Mouse (Mus musculus) erythroblast, embryonic 14.5 days (primary cell): ENCODE measurements around the gene Ano6. TPM values are rescaled to one million over a fixed set of nuclear protein-coding genes. Genes with fewer than 3 reads are reported as not detected.

ENCODE experiments used
- H3K27me3 ChIP-seq: 2 replicates; pipeline ENCODE4 v1.6.1; 2012; ENCODE audit warnings: inconsistent platforms; ENCODE audit not compliant: control insufficient read depth
- H3K36me3 ChIP-seq: 2 replicates; pipeline ENCODE4 v1.6.1; 2012; ENCODE audit warnings: mild to moderate bottlenecking, inconsistent platforms; ENCODE audit not compliant: control insufficient read depth
- H3K4me1 ChIP-seq: 2 replicates; pipeline ENCODE4 v1.6.1; 2012; ENCODE audit warnings: inconsistent platforms; ENCODE audit not compliant: control insufficient read depth
- H3K4me3 ChIP-seq: replicated peaks from 2 replicates; pipeline ENCODE3; 2012; ENCODE audit warnings: moderate library complexity, mild to moderate bottlenecking, inconsistent platforms
- H3K9me3 ChIP-seq: 2 replicates; pipeline ENCODE4 v1.6.1; 2012; ENCODE audit warnings: low read length, inconsistent platforms, mixed read lengths; ENCODE audit not compliant: control insufficient read depth
- GATA1 ChIP-seq: IDR thresholded peaks from 2 replicates; pipeline ENCODE4 v1.6.1; 2012; ENCODE audit warnings: low read length, inconsistent platforms, mixed read lengths
- TAL1 ChIP-seq: IDR thresholded peaks from 3 replicates; pipeline ENCODE4 v1.6.1; 2012; ENCODE audit warnings: low read length, inconsistent platforms, mixed read lengths
- polyA plus RNA-seq: library from polyadenylated mRNA; stranded (reverse); fragments of >175 nt; gene quantifications from 2 replicates; pipeline ENCODE4 v1.2.3, GENCODE M21; 2012

Gene Ano6
- polyA plus RNA-seq, 1 experiment, result 0.32 TPM

DNA sequence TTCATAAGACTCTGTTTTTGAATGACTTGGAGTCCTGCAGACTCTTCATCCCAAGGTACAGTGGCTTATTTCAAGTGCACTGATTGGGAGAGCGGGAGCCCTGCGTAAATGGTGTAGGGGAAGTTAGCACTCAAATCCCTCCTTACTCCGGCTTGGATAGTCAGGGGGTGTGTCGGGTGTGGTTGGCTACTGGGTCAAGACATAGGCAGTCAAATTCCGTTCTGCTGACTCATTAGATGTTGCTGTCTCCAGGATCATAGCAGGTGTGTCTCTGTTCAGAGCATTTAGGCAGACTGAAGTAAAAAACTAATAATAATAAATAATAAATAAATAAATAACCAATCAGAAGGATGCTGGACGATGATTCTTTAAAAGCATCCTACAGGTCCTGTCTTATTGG, 27.2 kb upstream of the Ano6 start:
- H3K4me1 ChIP-seq, result no peaks in the 10 kb centered on the region
- H3K9me3 ChIP-seq, result no peaks in the 10 kb centered on the region
- H3K4me3 ChIP-seq, result no peak overlapping the region
- H3K27me3 ChIP-seq, result no peaks in the 10 kb centered on the region
- H3K36me3 ChIP-seq, result no peaks in the 10 kb centered on the region
- TF ChIP-seq GATA1 (no peak), TAL1 (no peak)

DNA sequence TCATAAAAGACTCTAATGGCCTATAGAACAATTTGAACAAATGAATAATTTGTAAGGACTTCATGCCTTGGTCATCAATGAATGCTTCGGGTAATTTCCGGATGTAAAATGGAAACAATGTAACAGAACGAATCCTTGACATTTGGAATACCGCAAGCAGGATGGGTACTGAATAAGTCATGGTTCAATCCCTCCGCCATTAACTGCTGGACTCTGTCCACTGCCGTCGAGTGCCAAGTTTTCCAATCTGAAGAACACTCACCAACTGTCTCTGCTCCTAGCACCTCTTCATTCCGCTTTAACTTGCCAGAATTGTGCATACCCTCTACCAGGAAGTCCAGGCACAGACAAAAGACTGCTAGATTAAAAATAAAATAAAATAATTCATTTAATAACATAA, 25.4 kb upstream of the Ano6 start:
- Histone ChIP-seq H3K4me1 (no peaks in the 10 kb centered on the region), H3K4me3 (no peak overlapping the region), H3K9me3 (no peaks in the 10 kb centered on the region), H3K27me3 (no peaks in the 10 kb centered on the region), H3K36me3 (no peaks in the 10 kb centered on the region)
- TF ChIP-seq GATA1, result no peak
- TF ChIP-seq TAL1, result no peak

DNA sequence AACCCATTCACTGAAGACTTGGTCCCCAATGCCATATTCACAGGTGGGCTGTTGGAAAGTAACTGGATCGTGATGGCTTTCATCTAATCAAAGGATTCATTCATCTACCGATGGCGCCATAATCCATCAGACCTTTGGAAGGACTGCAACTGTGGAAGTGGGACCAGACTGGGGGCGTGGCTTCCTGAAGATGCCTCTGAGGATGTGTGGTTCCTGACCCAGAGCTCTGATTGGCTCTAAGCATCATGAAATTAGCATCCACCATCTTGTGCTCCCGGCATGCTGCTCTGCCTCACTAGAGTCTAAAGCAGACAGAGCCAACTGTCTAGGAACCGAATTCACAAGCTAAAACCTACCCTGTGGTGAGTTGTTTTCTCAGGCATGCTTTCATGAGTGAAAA, 24.7 kb upstream of the Ano6 start:
- Histone ChIP-seq H3K4me3 (no peak overlapping the region), H3K4me1 (no peaks in the 10 kb centered on the region)

DNA sequence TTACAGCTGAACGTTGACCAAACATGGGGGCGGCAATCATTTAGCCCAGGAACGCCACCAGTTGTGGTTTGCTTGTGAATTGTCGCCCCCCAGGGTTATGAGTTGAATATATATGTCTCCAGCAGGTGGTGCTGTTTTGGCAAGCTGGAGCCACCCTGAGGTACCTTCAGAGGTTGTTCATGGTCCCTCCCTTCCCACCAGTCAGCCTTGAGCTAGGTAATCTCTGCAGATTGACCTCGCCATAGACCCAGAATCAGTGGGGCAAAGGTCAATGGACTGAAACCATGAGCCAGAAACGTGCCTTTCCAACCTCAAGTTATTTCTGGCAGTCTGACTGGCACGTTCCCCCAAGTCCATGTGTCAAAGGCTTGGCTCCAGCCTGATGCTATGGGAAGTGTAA, 22.8 kb upstream of the Ano6 start:
- Histone ChIP-seq H3K27me3 (no peaks in the 10 kb centered on the region), H3K4me1 (no peaks in the 10 kb centered on the region), H3K36me3 (no peaks in the 10 kb centered on the region), H3K4me3 (no peak overlapping the region), H3K9me3 (no peaks in the 10 kb centered on the region)
- TF ChIP-seq TAL1, result no peak
- TF ChIP-seq GATA1, result no peak

More for the DNA sequence above, 24.7 kb upstream of the Ano6 start:
- TF ChIP-seq TAL1 (no peak), GATA1 (no peak)
- no peaks in the 10 kb centered on the region for H3K36me3 ChIP-seq
- no peaks in the 10 kb centered on the region for H3K27me3 ChIP-seq
- H3K9me3 ChIP-seq, result no peaks in the 10 kb centered on the region

DNA sequence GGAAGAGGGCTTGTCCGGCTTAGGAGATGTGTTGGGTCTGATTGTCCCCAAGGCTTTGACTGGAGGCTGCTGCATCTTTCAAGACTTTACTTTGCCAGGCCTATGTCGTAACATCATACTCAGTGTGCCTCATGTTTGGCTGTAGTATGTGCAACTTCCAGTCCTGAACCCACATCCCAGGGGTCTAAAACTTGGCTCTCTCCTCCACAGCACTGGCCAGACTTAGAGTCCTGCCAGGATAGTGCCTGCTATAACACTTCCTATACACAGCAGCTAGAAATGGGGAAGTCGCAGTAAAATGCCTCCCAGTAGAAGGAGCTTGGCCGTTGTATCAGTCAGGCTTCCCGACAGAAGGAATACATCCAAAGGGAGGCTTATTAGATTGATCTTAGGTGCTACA, 21.9 kb upstream of the Ano6 start:
- Histone ChIP-seq H3K4me1 (no peaks in the 10 kb centered on the region), H3K36me3 (no peaks in the 10 kb centered on the region), H3K4me3 (no peak overlapping the region), H3K27me3 (no peaks in the 10 kb centered on the region), H3K9me3 (no peaks in the 10 kb centered on the region)
- TF ChIP-seq TAL1 (no peak), GATA1 (no peak)

DNA sequence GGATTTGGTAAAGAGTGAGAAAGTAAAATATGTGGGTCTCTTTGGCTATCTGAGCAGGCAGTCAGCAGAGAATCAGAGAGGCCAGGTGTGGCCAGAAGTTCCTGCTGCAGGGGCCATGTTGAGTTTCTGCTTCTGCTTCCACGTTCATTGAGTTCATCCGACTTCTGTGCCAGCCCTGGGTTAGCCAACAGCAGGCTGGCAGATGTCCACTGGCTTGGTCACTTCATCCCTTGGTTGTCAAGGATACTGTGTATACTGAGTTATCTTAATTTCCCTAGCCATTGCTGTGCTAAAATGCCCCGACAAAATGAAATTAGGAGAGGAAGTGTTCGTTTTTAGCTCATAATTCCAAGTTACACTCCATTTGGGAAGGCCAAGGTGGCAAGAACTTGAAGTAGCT, 21.1 kb upstream of the Ano6 start:
- H3K36me3 ChIP-seq, result no peaks in the 10 kb centered on the region
- TF ChIP-seq TAL1 (no peak), GATA1 (no peak)
- H3K27me3 ChIP-seq, result no peaks in the 10 kb centered on the region
- no peaks in the 10 kb centered on the region for H3K9me3 ChIP-seq
- H3K4me1 ChIP-seq, result no peaks in the 10 kb centered on the region
- H3K4me3 ChIP-seq, result no peak overlapping the region

DNA sequence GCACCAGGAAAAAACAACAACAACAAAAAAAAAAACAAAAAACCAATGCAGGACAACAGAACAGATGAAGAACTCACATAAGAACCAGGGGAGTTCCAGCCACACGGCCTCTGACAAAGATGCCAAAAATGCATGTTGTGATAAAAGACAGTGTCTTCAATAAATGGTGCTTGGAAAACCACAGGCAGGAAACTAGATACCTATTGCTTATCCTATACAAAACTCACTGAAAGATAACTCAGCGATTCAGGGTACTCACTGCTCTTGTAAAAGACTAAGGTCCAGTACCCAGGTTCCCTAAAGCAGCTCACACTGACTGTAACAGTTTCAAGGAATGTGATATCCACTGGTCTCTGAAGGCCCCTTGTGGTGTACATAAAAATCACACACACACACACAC, 20.3 kb upstream of the Ano6 start:
- Histone ChIP-seq H3K4me3 (no peak overlapping the region), H3K4me1 (no peaks in the 10 kb centered on the region), H3K27me3 (no peaks in the 10 kb centered on the region), H3K36me3 (no peaks in the 10 kb centered on the region), H3K9me3 (no peaks in the 10 kb centered on the region)
- TF ChIP-seq TAL1, result no peak
- TF ChIP-seq GATA1, result no peak

DNA sequence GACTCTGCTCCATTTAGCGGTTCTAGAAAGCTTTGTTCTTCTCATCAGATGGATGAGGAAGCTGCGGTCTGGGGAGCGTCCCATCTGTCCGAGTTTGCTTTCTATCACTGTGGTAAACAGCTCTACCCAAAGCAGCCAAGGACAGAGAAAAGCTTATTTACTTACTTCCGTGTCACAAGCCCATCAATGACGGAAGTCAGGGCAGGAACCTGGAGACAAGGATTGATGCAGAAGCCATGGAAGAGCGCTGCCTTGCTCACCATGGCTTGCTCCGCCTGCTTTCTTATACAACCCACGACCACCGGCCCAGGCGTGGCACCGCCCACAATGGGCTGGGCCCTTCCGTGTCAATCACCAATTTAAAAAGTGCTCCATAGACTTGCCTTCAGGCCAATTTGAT, 18.3 kb upstream of the Ano6 start:
- no peak overlapping the region for H3K4me3 ChIP-seq
- TF ChIP-seq TAL1, result no peak
- H3K36me3 ChIP-seq, result no peaks in the 10 kb centered on the region
- H3K9me3 ChIP-seq, result no peaks in the 10 kb centered on the region
- no peaks in the 10 kb centered on the region for H3K27me3 ChIP-seq
- H3K4me1 ChIP-seq, result no peaks in the 10 kb centered on the region

DNA sequence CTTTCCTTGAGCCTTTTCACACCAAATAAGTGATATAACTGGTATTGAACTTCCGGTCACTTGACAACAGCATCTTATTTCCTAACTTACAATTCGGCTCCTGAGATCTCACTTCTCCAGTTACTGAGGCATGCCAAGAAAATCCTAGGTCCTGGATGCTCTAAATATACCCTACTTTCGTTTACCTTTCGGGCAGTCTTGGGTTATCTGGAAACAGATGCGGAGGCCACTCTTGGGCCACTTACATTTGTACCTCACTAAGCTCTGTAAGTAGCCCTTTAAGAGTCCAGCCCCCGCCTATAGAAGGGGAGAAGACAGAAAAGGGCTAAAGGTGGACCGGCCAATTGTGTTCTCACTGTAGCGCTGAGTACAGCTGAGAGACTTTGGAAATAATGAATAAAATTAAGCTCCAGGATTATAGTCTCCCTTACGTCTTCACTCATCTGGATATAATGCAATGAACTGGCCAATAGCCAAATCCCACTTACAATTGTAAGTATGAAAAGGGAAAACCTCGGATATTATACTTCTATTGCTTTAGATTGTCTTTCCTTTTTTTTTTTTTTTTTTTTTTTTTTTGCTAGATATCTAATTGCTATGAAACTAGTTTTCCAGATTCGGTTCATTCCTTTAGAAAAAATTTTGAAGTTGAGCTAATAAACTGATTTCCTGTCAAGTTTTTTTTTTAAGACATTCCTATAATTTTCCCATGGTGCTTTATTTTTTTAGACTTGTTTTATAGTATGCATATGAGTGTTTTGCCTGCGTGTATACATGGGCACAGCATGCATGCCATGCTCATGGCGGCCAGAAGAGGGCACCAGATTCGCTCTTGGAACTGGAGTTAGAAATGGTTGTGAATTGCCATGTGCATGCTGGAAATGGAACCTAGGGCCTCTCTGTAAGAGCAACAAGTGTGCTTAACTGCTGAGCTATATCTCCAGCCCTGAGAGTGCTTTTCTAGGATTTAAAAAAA, 17.5 kb upstream of the Ano6 start:
- H3K9me3 ChIP-seq, result no peaks in the 10 kb centered on the region
- TF ChIP-seq TAL1, result no peak
- TF ChIP-seq GATA1, result no peak
- no peak overlapping the region for H3K4me3 ChIP-seq
- no peaks in the 10 kb centered on the region for H3K4me1 ChIP-seq
- H3K36me3 ChIP-seq, result no peaks in the 10 kb centered on the region
- H3K27me3 ChIP-seq, result no peaks in the 10 kb centered on the region

DNA sequence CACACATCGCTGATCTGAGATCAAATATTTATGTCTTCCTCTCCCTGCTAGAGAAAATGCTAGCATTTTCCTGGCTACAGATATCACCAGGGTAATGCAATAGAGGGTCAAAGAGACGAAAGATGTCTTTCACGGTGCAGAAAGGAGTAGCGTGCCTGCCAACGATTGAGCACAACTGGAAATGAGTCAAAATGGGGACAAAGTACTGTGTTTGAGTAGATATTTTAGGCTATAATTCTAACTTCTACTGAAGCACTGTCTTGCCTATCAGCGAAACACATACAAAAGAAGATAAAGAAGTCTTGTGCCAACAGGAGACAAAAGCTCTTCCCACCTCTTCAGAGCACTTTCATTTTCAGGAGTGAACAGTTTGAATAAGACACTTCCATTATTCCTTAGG, 16.4 kb upstream of the Ano6 start:
- TF ChIP-seq TAL1, result no peak
- no peak for TF ChIP-seq GATA1
- Histone ChIP-seq H3K4me1 (no peaks in the 10 kb centered on the region), H3K27me3 (no peaks in the 10 kb centered on the region), H3K4me3 (no peak overlapping the region), H3K9me3 (no peaks in the 10 kb centered on the region), H3K36me3 (no peaks in the 10 kb centered on the region)
